Mouse (Mus musculus): Measurements from ENCODE around the gene Scgb1b20. TPM values are rescaled to one million over a fixed set of nuclear protein-coding genes. Genes with fewer than 3 reads are reported as not detected.
"Not testable (repeated sequence)": the region's sequence is repeated elsewhere in the genome, so short reads cannot be mapped to it uniquely, and the experiment has no call there.

The Scgb1b20 gene
- not detected for polyA plus RNA-seq (2012; fragmentation: generic; extraction: Trizol)

GRCm38 (mm10) chr7:33372934-33373333, at the start of gene Scgb1b20:
TSS of gene Scgb1b20 (plus strand) at chr7:33373234.
- not testable (repeated sequence) for H3K36me3 ChIP-seq (ENCODE audit: control insufficient read depth, insufficient read depth); H3ac ChIP-seq (ENCODE audit: control insufficient read depth, insufficient read length); H3K27me3 ChIP-seq (ENCODE audit: control insufficient read depth, insufficient read depth, insufficient read length); H3K4me2 ChIP-seq (ENCODE audit: low read depth); H3K79me2 ChIP-seq (ENCODE audit: control insufficient read depth, insufficient read depth); H3K4me3 ChIP-seq

GRCm38 (mm10) chr7:33366222-33366621, 6.8 kb upstream of the Scgb1b20 start, which contains the start of gene Scgb2b20:
TSS of gene Scgb2b20 (minus strand) at chr7:33366322.
- not testable (repeated sequence) for H3K4me3 ChIP-seq; H3K4me2 ChIP-seq (ENCODE audit: low read depth); H3ac ChIP-seq (ENCODE audit: control insufficient read depth, insufficient read length); H3K79me2 ChIP-seq (ENCODE audit: control insufficient read depth, insufficient read depth); H3K36me3 ChIP-seq (ENCODE audit: control insufficient read depth, insufficient read depth); H3K27me3 ChIP-seq (ENCODE audit: control insufficient read depth, insufficient read depth, insufficient read length)

- H3K4me2 ChIP-seq (ENCODE audit: low read depth); H3K79me2 ChIP-seq (ENCODE audit: control insufficient read depth, insufficient read depth); H3K4me3 ChIP-seq; H3K36me3 ChIP-seq (ENCODE audit: control insufficient read depth, insufficient read depth); H3ac ChIP-seq (ENCODE audit: control insufficient read depth, insufficient read length); H3K27me3 ChIP-seq (ENCODE audit: control insufficient read depth, insufficient read depth, insufficient read length): not testable (repeated sequence)
These were observed 26.7 kb downstream of the Scgb1b20 start for GRCm38 (mm10) chr7:33399749-33400148.

- Histone ChIP-seq H3K4me3 (no peak overlapping the region), H3K79me2 (ENCODE audit: control insufficient read depth, insufficient read depth) (no peaks in the 10 kb centered on the region), H3K36me3 (ENCODE audit: control insufficient read depth, insufficient read depth) (no peaks in the 10 kb centered on the region), H3K4me2 (ENCODE audit: low read depth) (no peak overlapping the region), H3ac (ENCODE audit: control insufficient read depth, insufficient read length) (no peak overlapping the region), H3K27me3 (ENCODE audit: control insufficient read depth, insufficient read depth, insufficient read length) (no peaks in the 10 kb centered on the region)
- TF ChIP-seq MYOG (IDR thresholded peaks at IDR 0.05; ENCODE audit: control insufficient read depth in 1 of 3, insufficient read depth in 1 of 3, insufficient read length in 2 of 3, low read depth in 2 of 3), result no peak
- no peak for TF ChIP-seq CEBPB (IDR thresholded peaks at IDR 0.05; ENCODE audit: insufficient read depth, poor library complexity, severe bottlenecking)
- no peak for TF ChIP-seq REST (IDR thresholded peaks at IDR 0.05; ENCODE audit: insufficient read depth, insufficient read length)
- no peak for TF ChIP-seq TCF3 (IDR thresholded peaks at IDR 0.05; ENCODE audit: insufficient read length, low read depth)
- TF ChIP-seq USF1 (IDR thresholded peaks at IDR 0.05; ENCODE audit: low read depth), result no peak
- no peak for TF ChIP-seq TCF12 (IDR thresholded peaks at IDR 0.05; ENCODE audit: insufficient read depth, poor library complexity, severe bottlenecking)
- TF ChIP-seq MAX (IDR thresholded peaks at IDR 0.05; ENCODE audit: low read depth), result no peak
- no peak for TF ChIP-seq POLR2A (IDR thresholded peaks at IDR 0.05; ENCODE audit: insufficient read length, low read depth)
- TF ChIP-seq MYOD1 (IDR thresholded peaks at IDR 0.05; ENCODE audit: control insufficient read depth in 1 of 3, insufficient read length in 2 of 3, low read depth in 2 of 3), result no peak
- no peak for TF ChIP-seq E2F4 (IDR thresholded peaks at IDR 0.05; ENCODE audit: insufficient read depth)
- TF ChIP-seq SRF (IDR thresholded peaks at IDR 0.05; ENCODE audit: control insufficient read depth, insufficient read length, low read depth), result no peak
- TF ChIP-seq POLR2AphosphoS2 (IDR thresholded peaks at IDR 0.05; ENCODE audit: insufficient read length, low read depth), result no peak
These were observed 28.6 kb downstream of the Scgb1b20 start for GRCm38 (mm10) chr7:33401650-33402049.

DNA sequence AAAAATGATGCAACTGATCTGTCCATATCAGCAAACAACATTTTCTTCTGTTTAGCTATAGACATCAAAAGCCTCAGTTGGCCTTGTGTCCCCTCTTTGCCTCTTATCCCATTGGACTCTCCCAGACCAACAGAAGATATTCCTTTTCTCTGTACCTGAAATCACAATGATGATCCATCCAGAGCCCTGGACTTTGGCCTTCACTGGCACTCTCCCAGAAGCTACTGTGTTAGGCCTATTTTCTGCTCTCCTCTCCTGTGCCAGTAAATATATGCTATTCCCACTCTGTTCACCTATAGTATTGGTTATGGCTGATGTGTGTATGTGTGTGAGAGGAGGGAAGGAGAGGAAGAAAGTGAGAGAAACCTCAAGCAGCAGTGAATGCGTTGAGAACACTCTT, 36.6 kb downstream of the Scgb1b20 start:
- H3ac ChIP-seq (ENCODE audit: control insufficient read depth, insufficient read length); H3K27me3 ChIP-seq (ENCODE audit: control insufficient read depth, insufficient read depth, insufficient read length); H3K79me2 ChIP-seq (ENCODE audit: control insufficient read depth, insufficient read depth); H3K36me3 ChIP-seq (ENCODE audit: control insufficient read depth, insufficient read depth); H3K4me2 ChIP-seq (ENCODE audit: low read depth); H3K4me3 ChIP-seq: not testable (repeated sequence)

Other genes with a start within 250 kb of the Scgb1b20 start
- not detected for gene Scgb2b18, start 199.4 kb upstream of the Scgb1b20 start, polyA plus RNA-seq (2012; fragmentation: generic; extraction: Trizol)
- not detected for gene Scgb1b18, start 187.7 kb upstream of the Scgb1b20 start, polyA plus RNA-seq (2012; fragmentation: generic; extraction: Trizol)
- gene Scgb2b19, start 92.9 kb upstream of the Scgb1b20 start, polyA plus RNA-seq (2012; fragmentation: generic; extraction: Trizol), result not detected
- not detected for gene Scgb1b19, start 85.9 kb upstream of the Scgb1b20 start, polyA plus RNA-seq (2012; fragmentation: generic; extraction: Trizol)
- gene Scgb2b20, start 6.9 kb upstream of the Scgb1b20 start, polyA plus RNA-seq (2012; fragmentation: generic; extraction: Trizol), result not detected
- not detected for gene Scgb2b21, start 147.2 kb downstream of the Scgb1b20 start, polyA plus RNA-seq (2012; fragmentation: generic; extraction: Trizol)

Measured in myocyte (in vitro differentiated cells).